Mouse (Mus musculus): ENCODE results near the gene Dclk3.
A peak's percentile ranks its signal among the peaks of the same experiment; 100 is the strongest.

Dclk3 gene

GRCm38 (mm10) chr9:111438904-111439835 is at the start of gene Dclk3:
Dclk3 (plus strand) TSS chr9:111439081.
- DNase-seq (ENCODE audit: low spot score): peak; percentile 65

GRCm38 (mm10) chr9:111390016-111390415 is 48.9 kb upstream of the Dclk3 start:
- peak; percentile 17 for DNase-seq (ENCODE audit: low spot score)

- no peak for DNase-seq (ENCODE audit: low spot score)
These were observed 47.8 kb upstream of the Dclk3 start for GRCm38 (mm10) chr9:111391036-111391435.

DNA sequence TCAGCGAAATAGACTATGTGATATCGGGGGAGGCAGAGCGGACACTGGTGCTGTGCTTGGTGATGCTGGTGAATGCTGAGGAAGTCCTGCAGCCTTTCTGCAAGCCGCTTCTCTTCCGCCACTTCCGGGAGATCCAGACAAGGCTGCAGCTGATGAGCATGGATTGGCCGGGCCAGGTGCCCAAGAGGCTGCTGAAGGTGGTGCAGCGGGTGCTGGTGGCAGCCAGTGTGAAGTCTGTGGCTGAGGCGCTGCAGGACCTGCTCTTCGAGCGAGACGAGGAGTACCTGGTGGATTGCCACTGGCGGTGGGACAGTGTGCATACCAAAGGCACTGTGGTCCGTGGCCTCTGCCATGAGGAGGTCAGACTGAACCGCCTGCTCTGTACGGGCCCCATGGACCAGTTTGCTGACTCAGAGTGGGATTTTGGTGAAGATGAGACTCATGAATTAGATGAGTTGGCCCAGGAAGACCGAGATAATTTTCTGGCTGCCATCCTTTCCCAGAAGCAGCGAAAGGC is 46.9 kb upstream of the Dclk3 start:
- no peak for DNase-seq (ENCODE audit: low spot score)

GRCm38 (mm10) chr9:111395265-111395664 is 43.6 kb upstream of the Dclk3 start:
- DNase-seq (ENCODE audit: low spot score): no peak

- DNase-seq (ENCODE audit: low spot score): no peak
These were observed 40.8 kb upstream of the Dclk3 start for GRCm38 (mm10) chr9:111398059-111398458.

GRCm38 (mm10) chr9:111400089-111400488 is 38.8 kb upstream of the Dclk3 start:
- DNase-seq (ENCODE audit: low spot score): no peak

GRCm38 (mm10) chr9:111403159-111403558 is 35.7 kb upstream of the Dclk3 start:
- no peak for DNase-seq (ENCODE audit: low spot score)

GRCm38 (mm10) chr9:111404346-111405079 is 34.4 kb upstream of the Dclk3 start:
- DNase-seq (ENCODE audit: low spot score): no peak

DNA sequence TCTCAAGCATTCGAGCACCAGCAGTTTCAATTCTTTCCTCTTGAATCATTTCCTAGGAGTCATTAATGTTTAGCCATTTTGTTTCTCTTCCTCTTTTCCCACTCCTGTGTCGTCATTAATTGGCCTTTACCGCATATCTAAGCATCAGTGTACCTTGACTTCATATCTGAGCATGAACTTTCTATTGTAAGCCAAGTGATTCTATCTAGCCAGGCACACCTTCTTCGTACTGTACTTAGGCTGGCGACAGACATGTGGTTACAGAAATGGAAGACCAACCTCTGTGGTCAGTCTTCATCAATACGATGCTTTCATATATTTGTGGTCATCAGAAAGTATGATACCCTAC is 33.8 kb upstream of the Dclk3 start:
- no peak for DNase-seq (ENCODE audit: low spot score)

GRCm38 (mm10) chr9:111408012-111408411 is 30.9 kb upstream of the Dclk3 start:
- DNase-seq (ENCODE audit: low spot score): no peak

DNA sequence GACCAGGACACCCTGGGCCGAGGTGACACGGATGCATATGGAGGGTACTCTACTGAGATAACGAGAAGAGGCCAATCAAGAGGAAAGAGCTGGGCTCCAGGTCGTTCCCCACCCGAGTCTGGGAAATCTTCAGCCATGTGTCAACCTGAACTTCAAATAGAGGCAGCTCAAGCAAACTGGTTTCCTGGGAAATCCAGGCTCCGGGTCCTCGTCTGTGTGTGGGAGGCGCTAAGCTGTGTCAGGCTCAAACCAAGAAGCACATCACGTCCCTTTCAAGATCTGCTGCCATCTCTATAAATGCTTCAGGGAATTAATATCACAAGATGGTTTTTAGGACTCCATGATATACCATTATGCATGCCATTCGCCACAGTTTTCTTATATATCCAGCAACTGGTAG is 30.5 kb upstream of the Dclk3 start:
- DNase-seq (ENCODE audit: low spot score): no peak

DNA sequence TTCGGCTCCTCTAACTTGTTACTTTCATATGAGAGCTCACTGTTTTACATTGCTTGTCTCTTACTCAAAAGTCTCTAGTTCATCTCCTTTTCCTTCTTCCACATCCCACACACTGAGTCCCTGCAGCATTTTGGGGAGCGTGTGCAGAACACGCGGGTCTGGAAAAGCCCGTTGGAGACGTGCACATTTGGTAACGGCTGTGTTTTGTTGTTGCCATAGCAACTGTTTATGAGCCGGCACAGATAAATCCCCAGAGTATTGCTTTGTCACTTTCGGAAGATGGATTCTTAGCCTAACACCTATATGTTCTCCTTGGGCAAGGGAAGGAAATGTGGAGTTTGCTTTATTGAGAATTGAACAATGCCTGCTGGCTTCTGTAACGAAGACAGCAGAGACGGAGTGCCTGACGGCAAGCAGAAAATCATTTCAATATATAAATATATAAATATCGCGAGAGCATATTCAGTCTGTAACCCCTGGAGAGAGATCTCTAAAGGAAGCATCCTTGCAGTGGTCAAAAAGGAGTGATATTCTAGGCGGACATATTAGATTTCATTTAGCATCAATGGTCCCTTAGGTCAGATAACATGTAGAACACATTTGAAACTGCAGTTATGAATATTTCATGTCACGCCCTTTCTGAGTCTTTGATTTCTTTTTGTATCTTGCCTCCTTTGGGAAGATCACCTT is 26.3 kb upstream of the Dclk3 start:
- no peak for DNase-seq (ENCODE audit: low spot score)

- DNase-seq (ENCODE audit: low spot score): no peak
These were observed 17.0 kb upstream of the Dclk3 start for GRCm38 (mm10) chr9:111421862-111422261.

DNA sequence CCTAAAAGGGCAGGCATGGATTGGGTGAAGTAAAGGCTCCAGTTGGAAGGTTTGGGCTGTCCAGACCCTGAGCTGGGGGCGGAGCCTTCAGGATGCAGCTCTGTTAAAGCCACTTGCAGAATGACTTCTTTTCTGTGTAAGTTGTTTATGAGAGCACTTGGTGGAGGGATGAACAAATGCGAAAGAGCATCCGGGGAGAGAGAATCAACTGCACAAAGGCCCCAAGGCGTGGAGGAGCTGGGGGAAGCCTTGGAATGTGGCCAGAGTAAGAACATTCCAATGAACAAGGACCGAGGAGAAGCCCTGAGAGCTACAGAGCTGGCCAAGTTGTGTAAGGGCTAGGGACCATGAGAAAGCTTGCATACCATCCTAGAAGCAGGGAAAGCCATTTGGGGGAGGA is 16.3 kb upstream of the Dclk3 start:
- no peak for DNase-seq (ENCODE audit: low spot score)

DNA sequence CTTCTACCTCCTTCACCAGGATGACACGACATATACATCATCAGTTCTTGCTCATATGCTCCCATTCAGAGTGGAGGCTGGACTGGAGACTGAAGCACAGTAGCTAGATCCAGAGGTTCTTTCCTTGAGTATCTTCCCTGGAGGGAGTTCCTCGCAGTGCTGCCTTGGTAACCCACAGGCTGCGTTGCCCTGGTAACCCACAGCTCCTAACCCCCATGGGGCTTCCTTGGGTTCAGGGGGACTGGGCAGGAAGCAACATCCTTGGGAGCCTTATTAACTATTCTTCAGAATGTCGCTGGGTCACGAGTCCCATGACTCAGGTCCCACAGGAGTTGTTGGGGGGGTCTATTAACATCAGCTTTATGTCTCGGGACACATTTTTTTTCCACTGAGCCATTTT is 13.8 kb upstream of the Dclk3 start:
- no peak for DNase-seq (ENCODE audit: low spot score)

DNA sequence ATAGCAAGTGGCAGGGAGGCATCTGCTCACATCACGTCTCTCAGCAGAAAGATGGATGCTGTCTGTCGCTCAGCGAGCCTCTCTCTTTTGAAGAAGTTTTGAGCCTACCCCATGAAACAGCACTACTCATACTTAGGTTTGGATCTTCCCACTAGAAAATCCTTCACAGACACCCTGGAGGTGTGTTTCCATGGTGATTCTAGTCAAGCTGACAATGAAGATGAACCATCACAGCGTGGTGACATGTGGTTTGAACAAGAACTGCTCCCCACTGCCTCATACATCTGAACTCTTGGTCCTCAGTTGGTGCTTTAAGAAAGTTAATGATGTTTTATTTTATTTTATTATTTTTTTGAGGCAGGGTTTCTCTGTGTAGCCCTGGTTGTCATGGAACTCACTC is 12.9 kb upstream of the Dclk3 start:
- no peak for DNase-seq (ENCODE audit: low spot score)

DNA sequence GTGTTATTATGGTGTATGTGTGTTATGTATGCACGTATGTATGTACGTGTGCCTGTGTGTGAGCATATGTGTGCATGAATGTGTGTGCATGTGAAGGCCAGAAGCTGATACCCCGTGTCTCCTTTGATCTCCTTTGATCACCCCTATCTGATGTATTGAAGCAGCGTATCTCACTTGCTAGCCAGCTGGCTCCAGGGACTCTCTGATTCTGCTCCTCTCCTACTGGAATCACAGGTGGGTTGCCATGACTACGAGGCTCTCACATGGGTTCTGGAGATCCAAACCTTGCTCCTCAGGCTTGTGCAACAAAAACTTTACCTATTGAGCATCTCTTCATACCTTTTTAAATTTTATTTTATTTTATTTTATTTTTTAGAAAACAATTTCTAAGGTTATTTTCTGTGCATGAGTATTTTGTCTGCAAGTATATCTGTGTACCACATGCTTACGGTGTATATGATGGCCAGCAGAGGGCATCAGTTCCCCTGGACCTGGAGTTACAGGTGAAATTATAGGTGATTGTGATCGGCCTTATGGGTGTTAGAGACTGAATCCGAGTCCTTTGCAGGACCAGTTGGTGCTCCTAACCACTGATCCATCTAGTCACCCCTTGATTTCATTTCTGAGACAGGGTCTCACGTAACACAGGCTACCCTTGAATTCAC is 10.9 kb upstream of the Dclk3 start:
- no peak for DNase-seq (ENCODE audit: low spot score)

DNA sequence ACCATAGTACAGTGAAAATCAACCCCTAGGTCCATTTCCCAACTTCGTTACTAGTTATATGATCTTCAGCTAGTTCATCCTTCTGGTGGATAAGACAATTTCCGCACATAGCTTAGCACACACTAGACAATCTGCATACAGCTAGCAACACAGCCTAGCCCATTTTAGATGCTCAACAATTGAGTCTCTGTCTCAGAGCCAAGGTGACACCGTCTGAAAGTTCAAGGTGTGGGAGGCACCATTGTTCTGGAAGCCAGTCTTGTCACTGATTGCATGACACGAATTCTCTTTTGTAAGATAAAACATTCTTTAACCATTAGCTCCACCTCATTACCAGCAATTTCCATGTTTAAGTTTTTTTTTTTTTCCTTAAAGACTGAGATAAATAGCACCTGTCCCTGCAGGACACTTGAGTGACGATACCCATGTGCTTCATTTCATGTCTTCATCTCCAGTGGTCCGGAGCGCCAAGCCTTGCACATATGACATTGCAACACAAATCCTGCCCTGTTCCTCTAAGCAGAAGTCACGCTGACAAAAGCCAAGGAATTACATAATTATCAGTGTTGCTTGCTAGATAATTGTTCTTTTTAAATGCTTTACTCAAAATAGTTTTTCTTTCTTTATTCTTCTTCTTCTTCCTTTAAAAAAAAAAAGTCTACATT is 10.1 kb upstream of the Dclk3 start:
- DNase-seq (ENCODE audit: low spot score): no peak

DNA sequence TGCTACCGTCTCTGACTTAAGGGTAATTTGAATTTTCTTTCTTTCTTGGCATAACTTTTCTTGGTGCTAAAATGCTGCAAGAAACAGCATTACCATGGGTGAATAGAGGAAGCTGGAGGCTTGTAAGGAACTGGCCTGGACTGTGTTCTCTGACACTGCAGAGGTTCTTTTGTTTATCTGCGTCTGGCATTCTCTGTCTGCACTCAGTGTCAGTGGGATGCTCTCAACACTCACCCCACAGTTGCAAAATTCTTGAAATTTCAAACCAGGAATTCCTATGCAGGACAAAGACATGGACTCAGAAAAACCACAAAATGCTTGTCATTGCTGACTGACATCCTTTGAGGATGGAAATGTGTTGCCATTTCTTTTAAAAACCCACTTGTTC is 9.5 kb upstream of the Dclk3 start:
- no peak for DNase-seq (ENCODE audit: low spot score)

- DNase-seq (ENCODE audit: low spot score): no peak
These were observed 3.5 kb upstream of the Dclk3 start for GRCm38 (mm10) chr9:111435429-111435828.

DNA sequence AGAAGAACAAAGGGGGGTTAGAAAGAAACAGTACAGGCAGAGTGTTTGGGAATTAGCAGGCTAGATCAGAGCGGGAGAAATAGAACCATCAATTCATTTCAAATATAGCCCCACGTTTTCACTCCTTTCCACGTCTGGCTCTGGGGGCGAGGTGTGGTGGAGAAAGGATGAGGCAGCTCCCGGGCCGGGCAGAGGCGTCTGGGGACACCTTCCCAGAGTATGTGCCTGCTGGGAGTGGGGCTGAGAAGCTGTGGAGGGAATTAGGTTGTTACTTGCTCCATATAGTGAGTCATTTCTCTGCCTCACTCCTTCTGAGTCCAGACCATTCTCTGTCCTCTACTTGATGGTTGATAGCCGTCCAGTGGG is 938 bp downstream of the Dclk3 start:
- no peak for DNase-seq (ENCODE audit: low spot score)
